Mouse (Mus musculus) hindbrain, embryonic 12.5 days (tissue): ENCODE results near the gene Utrn. TPM values are rescaled to one million over a fixed set of nuclear protein-coding genes. Genes with fewer than 3 reads are reported as not detected.

Experiments
- ATAC-seq: fragments of 200-750 bp; cut with Nextera tagmentation; 2 replicates; pipeline ENCODE4 v1.8.0; 2017; ENCODE audit warnings: moderate TSS enrichment; ENCODE audit not compliant: low FRiP score
- H3K27ac ChIP-seq: fragments of 300-500 bp; sonication (generic); 2 replicates; pipeline ENCODE4 v1.5.1; 2016; ENCODE audit warnings: mild to moderate bottlenecking
- H3K27me3 ChIP-seq: fragments of 300-500 bp; sonication (generic); 2 replicates; pipeline ENCODE4 v1.6.1; 2016; ENCODE audit warnings: mild to moderate bottlenecking
- H3K36me3 ChIP-seq: fragments of 300-500 bp; sonication (generic); 2 replicates; pipeline ENCODE4 v1.6.1; 2016; ENCODE audit warnings: mild to moderate bottlenecking
- H3K4me1 ChIP-seq: fragments of 300-500 bp; sonication (generic); 2 replicates; pipeline ENCODE4 v1.6.1; 2016
- H3K4me2 ChIP-seq: fragments of 300-500 bp; sonication (generic); replicated peaks from 2 replicates; pipeline ENCODE4 v1.6.1; 2016; ENCODE audit warnings: mild to moderate bottlenecking
- H3K4me3 ChIP-seq: fragments of 300-500 bp; sonication (generic); 2 replicates; pipeline ENCODE4 v1.5.1; 2016; ENCODE audit warnings: mild to moderate bottlenecking
- H3K9ac ChIP-seq: fragments of 300-500 bp; sonication (generic); 2 replicates; pipeline ENCODE4 v1.6.1; 2016; ENCODE audit warnings: mild to moderate bottlenecking, moderate library complexity
- H3K9me3 ChIP-seq: fragments of 300-500 bp; sonication (generic); replicated peaks from 2 replicates; pipeline ENCODE4 v1.6.1; 2016; ENCODE audit warnings: mild to moderate bottlenecking
- WGBS: fragments of 180-500 bp; shearing (Covaris S2); methylation state at CpG from one replicate; pipeline ENCODE4 v1.1.7; 2016; 5-methylcytosine and 5-hydroxymethylcytosine counted together
- polyA plus RNA-seq: library from polyadenylated mRNA; unstranded; fragments of >200 nt; fragmentation: Nextera tagmentation; extraction: Ambion mirVana; gene quantifications from 2 replicates; pipeline ENCODE4 v1.2.1, GENCODE M21; 2016

Gene Utrn
- polyA plus RNA-seq, 1 experiment from 2014 or later = 56.0 TPM

DNA sequence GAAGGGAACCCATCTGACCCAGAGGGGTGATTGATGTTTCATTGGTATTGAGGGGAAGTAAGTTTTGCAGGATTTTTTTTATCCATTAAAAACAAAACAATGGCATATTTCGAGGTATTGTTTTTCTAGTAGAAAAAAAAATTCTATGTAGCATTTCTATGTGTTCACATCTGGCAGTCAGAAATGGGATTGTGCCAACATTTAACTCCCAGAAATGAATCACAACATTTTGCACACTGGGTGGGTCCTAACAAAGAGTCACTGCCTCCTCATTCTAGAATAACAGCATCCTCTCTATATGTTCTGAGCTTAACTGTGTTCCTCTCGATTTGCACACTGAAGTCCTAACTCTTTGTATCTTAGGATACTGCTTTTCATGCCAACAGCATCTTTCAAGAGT, 416.5 kb downstream of the Utrn start:
- WGBS = 84% methylated on average over 2 of the region's 2 CpGs
- H3K9ac ChIP-seq = no peak overlapping the region
- ATAC-seq = no peak

DNA sequence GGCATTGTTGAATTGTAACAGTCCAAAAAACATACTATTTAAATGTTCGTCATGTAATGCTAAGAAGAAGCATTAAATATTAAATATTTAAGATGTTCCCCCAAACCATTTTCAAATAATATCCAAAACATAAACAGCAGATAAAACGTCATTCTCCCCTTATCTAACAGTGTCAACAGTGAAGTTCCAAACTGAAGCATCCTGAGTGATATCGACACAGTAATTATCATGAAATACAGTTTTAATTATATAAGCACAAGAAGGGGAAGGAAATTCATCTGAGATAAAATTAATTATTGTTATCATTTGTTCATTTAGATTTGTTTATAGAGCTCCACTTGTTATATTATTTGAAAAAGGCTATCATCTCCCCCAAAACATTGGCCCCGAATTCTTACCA, 425.0 kb downstream of the Utrn start:
- H3K4me2 ChIP-seq = no peak overlapping the region
- no peak overlapping the region for H3K4me3 ChIP-seq
- H3K4me1 ChIP-seq = no peaks in the 10 kb centered on the region
- H3K27ac ChIP-seq = no peak overlapping the region
- no peaks in the 10 kb centered on the region for H3K9me3 ChIP-seq
- H3K36me3 ChIP-seq = peaks cover 9% of the 10 kb centered on the region; the same call in 1 of the 2 replicates
- WGBS = 95% methylated on average over 4 of the region's 4 CpGs
- no peaks in the 10 kb centered on the region for H3K27me3 ChIP-seq
- ATAC-seq = no peak
- H3K9ac ChIP-seq = no peak overlapping the region

More for the DNA sequence above, 416.5 kb downstream of the Utrn start:
- H3K36me3 ChIP-seq = no peaks in the 10 kb centered on the region
- no peak overlapping the region for H3K27ac ChIP-seq
- no peaks in the 10 kb centered on the region for H3K4me1 ChIP-seq
- no peaks in the 10 kb centered on the region for H3K27me3 ChIP-seq
- H3K4me3 ChIP-seq = no peak overlapping the region
- no peak overlapping the region for H3K4me2 ChIP-seq
- no peaks in the 10 kb centered on the region for H3K9me3 ChIP-seq

DNA sequence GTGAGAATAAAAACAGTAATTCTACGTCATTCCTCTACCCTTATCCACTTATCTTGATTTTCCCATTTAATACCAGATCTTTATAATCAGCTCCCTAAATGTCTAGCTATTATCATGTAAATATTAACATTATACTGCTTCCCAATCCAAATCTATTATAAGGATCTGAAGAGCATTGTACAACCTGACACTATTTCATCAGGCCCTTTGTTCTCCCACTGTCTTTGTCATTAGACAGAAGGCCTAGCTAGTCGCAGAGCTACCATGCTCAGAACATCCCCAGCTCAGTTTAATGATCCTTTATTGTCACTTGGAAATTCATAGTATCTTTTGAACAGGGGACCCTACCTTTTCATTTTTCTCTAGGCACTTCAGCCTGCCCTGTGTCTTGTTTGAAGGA, 436.0 kb downstream of the Utrn start:
- H3K4me3 ChIP-seq = no peak overlapping the region
- no peak overlapping the region for H3K27ac ChIP-seq
- no peak for ATAC-seq
- H3K36me3 ChIP-seq = no peaks in the 10 kb centered on the region
- 47% methylated on average over 2 of the region's 2 CpGs for WGBS
- H3K9ac ChIP-seq = no peak overlapping the region
- no peak overlapping the region for H3K4me2 ChIP-seq
- no peaks in the 10 kb centered on the region for H3K27me3 ChIP-seq
- H3K9me3 ChIP-seq = no peaks in the 10 kb centered on the region
- H3K4me1 ChIP-seq = no peaks in the 10 kb centered on the region

- no peaks in the 10 kb centered on the region for H3K36me3 ChIP-seq
- H3K4me1 ChIP-seq = no peaks in the 10 kb centered on the region
- no peak overlapping the region for H3K4me3 ChIP-seq
- H3K9ac ChIP-seq = no peak overlapping the region
- H3K9me3 ChIP-seq = no peaks in the 10 kb centered on the region
- H3K4me2 ChIP-seq = no peak overlapping the region
- ATAC-seq = no peak
- H3K27me3 ChIP-seq = no peaks in the 10 kb centered on the region
- no peak overlapping the region for H3K27ac ChIP-seq
These were observed 438.8 kb downstream of the Utrn start for GRCm38 (mm10) chr10:12430399-12430798.

- Histone ChIP-seq H3K4me2 (no peak overlapping the region), H3K27me3 (no peaks in the 10 kb centered on the region), H3K36me3 (no peaks in the 10 kb centered on the region), H3K4me3 (no peak overlapping the region), H3K9me3 (no peaks in the 10 kb centered on the region), H3K9ac (no peak overlapping the region), H3K4me1 (no peaks in the 10 kb centered on the region), H3K27ac (no peak overlapping the region)
- no peak for ATAC-seq
- 90% methylated on average over 8 of the region's 8 CpGs for WGBS
These were observed 442.3 kb downstream of the Utrn start for GRCm38 (mm10) chr10:12426866-12427265.

DNA sequence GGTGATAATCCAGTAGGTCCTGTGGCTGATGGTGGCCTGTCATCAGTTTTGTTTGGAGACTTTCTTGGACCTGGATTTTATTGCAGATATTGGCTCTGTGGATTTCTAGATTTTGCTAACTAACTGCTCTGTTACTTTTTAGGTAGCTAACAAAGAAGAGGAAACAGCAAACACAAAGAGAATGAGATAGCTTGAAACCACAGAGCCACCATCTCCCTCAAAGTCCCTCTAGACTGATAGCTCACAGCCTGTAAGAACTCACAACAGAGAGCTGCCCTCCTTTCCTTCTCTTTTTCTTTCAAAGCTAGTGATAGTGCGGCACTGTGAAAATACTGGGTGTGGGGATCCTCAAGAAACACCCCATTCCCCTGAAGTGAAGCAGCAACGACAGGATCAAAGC, 444.2 kb downstream of the Utrn start:
- Histone ChIP-seq H3K4me1 (no peaks in the 10 kb centered on the region), H3K4me3 (no peak overlapping the region), H3K27me3 (no peaks in the 10 kb centered on the region), H3K36me3 (no peaks in the 10 kb centered on the region), H3K4me2 (no peak overlapping the region), H3K9ac (no peak overlapping the region), H3K27ac (no peak overlapping the region), H3K9me3 (no peaks in the 10 kb centered on the region)
- WGBS = 84% methylated on average over 2 of the region's 2 CpGs
- ATAC-seq = no peak

GRCm38 (mm10) chr10:12423994-12424725, 445.0 kb downstream of the Utrn start:
- H3K4me2 ChIP-seq = no peak overlapping the region
- WGBS = 89% methylated on average over 7 of the region's 7 CpGs
- no peak overlapping the region for H3K27ac ChIP-seq
- no peaks in the 10 kb centered on the region for H3K27me3 ChIP-seq
- H3K4me1 ChIP-seq = no peaks in the 10 kb centered on the region
- no peaks in the 10 kb centered on the region for H3K36me3 ChIP-seq
- no peak overlapping the region for H3K4me3 ChIP-seq
- H3K9me3 ChIP-seq = no peaks in the 10 kb centered on the region
- no peak overlapping the region for H3K9ac ChIP-seq
- ATAC-seq = no peak

DNA sequence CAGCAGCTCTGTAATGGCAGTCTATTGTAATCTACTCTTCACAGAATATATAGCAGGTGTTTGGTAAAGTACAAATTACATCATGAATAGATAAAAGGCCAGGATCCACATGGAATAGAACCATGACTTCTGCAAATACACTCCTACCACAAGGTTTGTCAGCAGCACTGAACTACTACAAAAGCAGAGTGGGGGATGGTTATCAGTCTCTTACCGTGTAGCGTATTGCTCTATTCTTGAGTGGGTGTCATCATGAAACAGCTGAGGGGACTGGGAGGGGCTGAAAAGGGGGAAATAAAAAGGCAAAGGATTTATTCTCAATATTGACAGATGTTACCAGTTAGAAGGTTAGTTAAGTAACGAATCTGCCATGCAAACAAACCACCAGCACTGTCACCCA, 454.2 kb downstream of the Utrn start:
- H3K4me1 ChIP-seq = no peaks in the 10 kb centered on the region
- ATAC-seq = no peak
- H3K27me3 ChIP-seq = no peaks in the 10 kb centered on the region
- 90% methylated on average over 3 of the region's 3 CpGs for WGBS
- no peak overlapping the region for H3K4me3 ChIP-seq
- H3K9me3 ChIP-seq = no peaks in the 10 kb centered on the region
- no peak overlapping the region for H3K27ac ChIP-seq
- H3K9ac ChIP-seq = no peak overlapping the region
- no peak overlapping the region for H3K4me2 ChIP-seq
- H3K36me3 ChIP-seq = 0 out of 2 replicates have a peak, but pooled peaks cover 5% of the 10 kb centered on the region

GRCm38 (mm10) chr10:12406338-12407110, 462.6 kb downstream of the Utrn start:
- Histone ChIP-seq H3K36me3 (no peaks in the 10 kb centered on the region; the same call in 1 of the 2 replicates), H3K9me3 (no peaks in the 10 kb centered on the region), H3K4me2 (no peak overlapping the region), H3K27me3 (no peaks in the 10 kb centered on the region), H3K4me1 (no peaks in the 10 kb centered on the region), H3K27ac (no peak overlapping the region), H3K9ac (no peak overlapping the region), H3K4me3 (no peak overlapping the region)
- no peak for ATAC-seq
- 92% methylated on average over 12 of the region's 12 CpGs for WGBS

GRCm38 (mm10) chr10:12399450-12399849, 469.7 kb downstream of the Utrn start:
- Histone ChIP-seq H3K27ac (no peak overlapping the region), H3K4me3 (no peak overlapping the region)
- 66% methylated on average over 2 of the region's 2 CpGs for WGBS

GRCm38 (mm10) chr10:12380139-12380538, 489.0 kb downstream of the Utrn start:
- H3K4me3 ChIP-seq = no peak overlapping the region
- H3K36me3 ChIP-seq = no peaks in the 10 kb centered on the region
- H3K4me1 ChIP-seq = no peaks in the 10 kb centered on the region
- no peak overlapping the region for H3K4me2 ChIP-seq
- no peak overlapping the region for H3K27ac ChIP-seq
- no peak for ATAC-seq
- no peaks in the 10 kb centered on the region for H3K27me3 ChIP-seq
- no peak overlapping the region for H3K9ac ChIP-seq
- no peaks in the 10 kb centered on the region for H3K9me3 ChIP-seq
- 93% methylated on average over 1 of the region's 1 CpGs for WGBS

More at GRCm38 (mm10) chr10:12399450-12399849, 469.7 kb downstream of the Utrn start:
- Histone ChIP-seq H3K9ac (no peak overlapping the region), H3K27me3 (no peaks in the 10 kb centered on the region), H3K4me1 (no peaks in the 10 kb centered on the region), H3K36me3 (no peaks in the 10 kb centered on the region), H3K4me2 (no peak overlapping the region), H3K9me3 (no peaks in the 10 kb centered on the region)
- no peak for ATAC-seq

GRCm38 (mm10) chr10:12379123-12379522, 490.0 kb downstream of the Utrn start:
- Histone ChIP-seq H3K9ac (no peak overlapping the region), H3K36me3 (no peaks in the 10 kb centered on the region), H3K4me3 (no peak overlapping the region), H3K9me3 (no peaks in the 10 kb centered on the region), H3K27ac (no peak overlapping the region), H3K27me3 (no peaks in the 10 kb centered on the region), H3K4me2 (no peak overlapping the region), H3K4me1 (no peaks in the 10 kb centered on the region)
- WGBS = 95% methylated on average over 1 of the region's 1 CpGs
- no peak for ATAC-seq

GRCm38 (mm10) chr10:12377727-12378126, 491.4 kb downstream of the Utrn start:
- H3K27ac ChIP-seq = no peak overlapping the region
- no peak overlapping the region for H3K4me3 ChIP-seq
- H3K27me3 ChIP-seq = no peaks in the 10 kb centered on the region
- no peak overlapping the region for H3K4me2 ChIP-seq
- no peak for ATAC-seq
- no peaks in the 10 kb centered on the region for H3K36me3 ChIP-seq
- no peaks in the 10 kb centered on the region for H3K9me3 ChIP-seq
- H3K9ac ChIP-seq = no peak overlapping the region
- WGBS = 73% methylated on average over 3 of the region's 3 CpGs
- no peaks in the 10 kb centered on the region for H3K4me1 ChIP-seq
